Mouse (Mus musculus): ENCODE results near the gene Ftsj3.

- TF ChIP-seq CTCF (IDR thresholded peaks at IDR 0.05; ENCODE audit: borderline replicate concordance, control insufficient read depth, extremely low read depth, insufficient read depth, low read length, poor library complexity): no peak
- TF ChIP-seq POLR2A (IDR thresholded peaks at IDR 0.05; ENCODE audit: control insufficient read depth, extremely low read depth, insufficient read depth, low read length, poor library complexity): no peak
Measured at GRCm38 (mm10) chr11:106254767-106255166, 1.1 kb downstream of the Ftsj3 start.
